Mouse (Mus musculus): ENCODE results near the gene Stambp.

- TF ChIP-seq CHD1 (IDR thresholded peaks at IDR 0.05; ENCODE audit: low read depth, low read length) = no peak
- TF ChIP-seq CTCF (conservative IDR thresholded peaks at IDR 0.05 in 1 of 2, IDR thresholded peaks at IDR 0.05 in 1 of 2; ENCODE audit: low read depth in 2 of 2, low read length in 2 of 2) = no peak
- no peak for TF ChIP-seq MYC (IDR thresholded peaks at IDR 0.05; ENCODE audit: low read depth, low read length)
- no peak for TF ChIP-seq POLR2A (IDR thresholded peaks at IDR 0.05; ENCODE audit: low read depth, low read length)
- TF ChIP-seq EP300 (IDR thresholded peaks at IDR 0.05; ENCODE audit: low read length) = no peak
These were observed 24.2 kb downstream of the Stambp start for GRCm38 (mm10) chr6:83548346-83548745.

All from CH12.LX (cell line).